Mouse (Mus musculus): ENCODE measurements at regions not wholly inside any gene's neighbourhood (a gene's known extent, or its start where the extent isn't known, plus 50 kb on each side); places are given as distances from the start of the nearest gene placed in this dataset.
A peak's percentile ranks its signal among the peaks of the same experiment; 100 is the strongest.

GRCm38 (mm10) chr16:87001135-87001534 is 352.9 kb upstream of the N6amt1 start:
- 42% methylated on average over 3 of the region's 3 CpGs for WGBS
- no peak for DNase-seq (ENCODE audit: low read depth, low spot score)

- WGBS = 80% methylated on average over 3 of the region's 3 CpGs
- DNase-seq (ENCODE audit: low read depth, low spot score) = no peak
Measured at GRCm38 (mm10) chr16:86971691-86972090, 382.3 kb upstream of the N6amt1 start.

DNA sequence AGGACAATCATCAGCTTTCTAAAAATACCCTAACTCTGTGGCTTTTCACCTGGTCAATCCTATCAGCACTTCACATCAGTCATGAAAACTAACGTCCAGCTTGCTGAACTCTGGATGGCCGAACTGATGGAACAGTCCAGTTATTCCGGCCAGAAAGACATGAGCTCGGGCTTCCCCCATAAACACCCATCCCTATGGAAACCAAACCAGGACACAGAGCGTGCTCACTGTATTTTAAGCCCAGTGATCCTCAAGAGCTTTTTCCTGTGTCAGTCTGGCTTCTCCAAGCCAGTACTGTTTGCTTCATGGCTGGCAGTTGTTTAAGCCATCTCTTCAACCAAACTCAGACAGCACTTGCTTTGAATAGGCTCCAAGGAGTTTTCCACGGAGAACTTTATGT is 404.3 kb upstream of the N6amt1 start:
- DNase-seq (ENCODE audit: low read depth, low spot score) = no peak
- 60% methylated on average over 6 of the region's 6 CpGs for WGBS

DNA sequence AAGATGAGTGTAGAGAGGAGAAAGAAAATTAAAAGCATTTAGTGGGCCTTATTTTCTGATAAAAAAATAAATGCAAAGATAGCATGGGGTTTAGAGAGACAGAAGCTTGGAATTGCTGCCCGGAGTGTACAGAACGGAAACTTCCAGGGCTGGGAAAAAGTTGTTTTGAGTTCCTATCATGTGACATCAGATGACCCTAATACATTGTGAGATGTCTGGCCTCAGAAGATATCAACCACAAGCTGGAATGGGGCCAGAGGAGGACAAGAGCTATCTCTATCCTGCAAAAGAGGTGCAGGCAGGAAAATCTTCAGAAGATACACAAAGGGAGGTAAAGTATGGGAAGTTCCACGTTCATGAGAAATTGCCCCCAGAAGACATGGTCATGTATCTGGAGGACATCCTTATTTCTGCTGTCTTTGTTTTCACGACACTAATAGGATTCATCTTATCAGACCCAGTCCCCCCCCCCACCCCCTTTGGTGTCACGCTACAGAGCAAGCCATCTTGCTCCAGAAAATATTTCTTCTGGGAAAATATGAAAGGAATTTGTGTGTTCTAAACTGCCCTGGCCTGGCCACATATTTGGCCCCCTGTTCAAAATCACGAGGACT is 408.3 kb upstream of the N6amt1 start:
- no peak for DNase-seq (ENCODE audit: low read depth, low spot score)
- 70% methylated on average over 6 of the region's 6 CpGs for WGBS

DNA sequence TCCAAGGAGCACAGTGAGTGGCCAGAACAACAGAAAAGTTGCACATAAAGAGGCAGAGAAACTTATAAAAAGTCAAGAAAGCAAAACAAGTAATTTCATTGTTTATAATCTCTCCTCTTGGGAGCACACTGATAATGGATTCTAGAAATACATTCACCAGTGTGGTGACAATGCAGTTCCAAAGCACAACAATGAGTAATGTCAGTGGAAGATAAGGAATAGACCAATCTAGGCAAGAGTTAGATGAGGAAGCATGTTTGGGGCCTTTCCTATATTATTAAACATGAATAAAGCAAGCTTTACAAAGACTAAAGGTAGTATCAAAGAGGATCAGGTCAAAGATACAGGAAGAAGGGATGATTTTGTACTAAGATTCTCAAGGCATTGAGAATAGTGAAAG is 408.9 kb upstream of the N6amt1 start:
- DNase-seq (ENCODE audit: low read depth, low spot score) = no peak

- 45% methylated on average over 2 of the region's 2 CpGs for WGBS
- DNase-seq (ENCODE audit: low read depth, low spot score) = no peak
Measured at GRCm38 (mm10) chr16:86934989-86935388, 419.0 kb upstream of the N6amt1 start.

GRCm38 (mm10) chr16:86932765-86933164 is 421.2 kb upstream of the N6amt1 start:
- 60% methylated on average over 3 of the region's 3 CpGs for WGBS
- DNase-seq (ENCODE audit: low read depth, low spot score) = no peak

DNA sequence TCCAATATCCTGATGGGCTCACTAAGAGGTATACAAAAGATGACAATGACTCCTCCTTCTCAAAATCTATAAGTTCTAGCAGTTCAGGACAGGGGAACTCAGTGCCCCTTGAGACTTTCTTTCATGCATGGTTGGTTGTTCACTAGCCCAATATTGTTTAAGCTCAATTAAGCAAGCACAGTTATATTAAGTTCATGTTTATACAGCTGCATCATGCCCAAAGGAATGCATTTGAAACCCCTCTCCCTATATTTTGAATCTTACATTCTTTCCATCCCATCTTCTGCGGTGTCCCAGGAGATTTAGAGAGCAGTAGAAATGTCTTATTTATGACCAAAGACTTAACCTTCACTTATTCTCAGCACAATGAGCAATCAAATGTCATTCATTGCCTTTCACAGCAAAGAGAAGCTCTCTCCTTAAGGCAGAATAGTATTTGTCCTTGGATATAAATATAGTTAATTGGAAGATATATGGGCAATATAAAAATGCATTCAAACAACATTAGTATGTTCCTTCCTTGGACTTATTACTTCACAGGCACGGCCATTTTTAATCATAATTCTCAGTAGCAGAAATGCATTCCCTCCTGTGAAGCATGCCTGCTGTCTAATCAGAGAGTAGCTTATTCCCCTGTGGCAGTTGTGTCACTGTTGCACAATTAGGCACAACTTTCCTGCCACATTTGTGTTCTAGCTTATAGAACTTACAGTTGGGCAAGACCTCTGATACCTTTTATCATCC is 455.8 kb upstream of the N6amt1 start:
- WGBS = 61% methylated on average over 2 of the region's 2 CpGs
- DNase-seq (ENCODE audit: low read depth, low spot score) = no peak

DNA sequence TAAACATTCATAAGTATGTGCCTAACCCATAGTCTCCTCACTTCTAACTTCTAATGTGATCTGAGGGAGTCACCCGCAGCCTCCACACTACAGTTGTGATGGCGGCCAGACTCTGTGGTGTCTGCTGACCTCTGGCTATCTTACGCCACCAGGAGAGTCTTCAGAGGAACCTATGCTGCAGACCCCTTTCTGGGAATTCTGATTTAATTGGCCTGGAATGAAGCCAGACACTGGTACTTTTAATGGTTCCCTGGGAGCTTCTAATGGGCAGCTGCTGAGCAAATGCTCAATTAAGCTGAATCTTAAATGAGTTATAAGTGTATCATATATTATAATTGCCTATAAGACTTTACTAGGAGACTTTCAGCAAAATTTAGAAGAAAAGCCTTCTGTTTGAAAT is 459.0 kb upstream of the N6amt1 start:
- 92% methylated on average over 3 of the region's 3 CpGs for WGBS
- no peak for DNase-seq (ENCODE audit: low read depth, low spot score)

DNA sequence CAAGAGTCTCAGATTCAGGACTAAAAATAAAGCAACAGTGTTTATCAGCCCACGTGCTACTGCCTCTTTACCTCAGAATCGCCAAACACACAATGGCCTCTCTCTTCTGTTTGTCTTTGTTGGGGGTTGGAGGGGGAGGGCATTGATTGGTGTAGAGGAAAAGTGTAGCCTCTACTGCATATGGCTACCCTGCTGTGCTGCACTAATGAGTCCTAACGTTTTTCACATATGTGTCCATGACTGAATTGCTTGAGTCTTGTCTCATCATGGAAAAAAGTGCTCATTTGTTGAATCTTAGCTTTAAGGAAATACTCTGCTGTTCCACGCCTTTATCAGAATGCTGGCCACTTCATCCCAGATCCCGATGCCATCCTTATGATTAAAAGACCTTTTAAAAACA is 459.7 kb upstream of the N6amt1 start:
- 61% methylated on average over 5 of the region's 5 CpGs for WGBS

DNA sequence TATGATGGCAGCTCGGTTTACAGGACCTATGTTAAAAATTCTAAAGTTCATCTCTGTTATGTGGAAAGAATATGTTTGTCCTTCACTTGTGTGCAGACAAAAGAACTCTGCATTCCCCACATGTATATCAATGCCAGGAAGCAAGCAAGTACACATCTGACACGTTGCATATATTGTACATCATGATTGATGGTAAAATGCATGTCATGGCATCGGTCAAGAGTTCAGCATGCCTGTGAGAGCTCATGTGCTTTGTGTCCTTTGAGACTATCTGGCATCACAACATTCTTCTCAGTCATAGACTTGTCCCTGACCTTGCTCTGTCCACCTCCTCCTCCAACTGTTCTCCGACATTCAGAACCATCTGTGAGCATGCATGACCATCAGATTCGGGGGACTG is 465.6 kb upstream of the N6amt1 start:
- DNase-seq (ENCODE audit: low read depth, low spot score) = no peak
- 68% methylated on average over 5 of the region's 5 CpGs for WGBS

More for the DNA sequence above, 459.7 kb upstream of the N6amt1 start:
- DNase-seq (ENCODE audit: low read depth, low spot score) = no peak

DNA sequence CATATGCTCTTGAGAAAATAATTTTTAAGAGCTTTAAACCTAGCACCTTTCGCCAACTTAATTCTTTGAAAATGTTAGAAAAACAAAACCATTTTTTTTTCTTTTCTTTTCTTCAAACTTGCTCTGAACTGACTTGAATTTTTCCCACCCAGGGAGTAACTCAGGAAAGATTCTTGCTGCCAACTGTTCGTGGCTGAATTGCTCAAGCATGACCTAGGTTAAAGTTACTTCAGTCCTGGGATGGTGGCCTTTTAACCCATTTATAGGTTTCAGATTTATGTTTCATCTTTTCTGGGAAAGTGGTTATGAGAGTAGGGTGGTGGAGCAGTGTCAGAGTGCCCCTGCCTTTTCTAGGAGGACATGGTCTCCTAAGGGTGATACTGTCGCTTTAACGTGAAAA is 466.4 kb upstream of the N6amt1 start:
- WGBS = 73% methylated on average over 4 of the region's 4 CpGs
- DNase-seq (ENCODE audit: low read depth, low spot score) = no peak

DNA sequence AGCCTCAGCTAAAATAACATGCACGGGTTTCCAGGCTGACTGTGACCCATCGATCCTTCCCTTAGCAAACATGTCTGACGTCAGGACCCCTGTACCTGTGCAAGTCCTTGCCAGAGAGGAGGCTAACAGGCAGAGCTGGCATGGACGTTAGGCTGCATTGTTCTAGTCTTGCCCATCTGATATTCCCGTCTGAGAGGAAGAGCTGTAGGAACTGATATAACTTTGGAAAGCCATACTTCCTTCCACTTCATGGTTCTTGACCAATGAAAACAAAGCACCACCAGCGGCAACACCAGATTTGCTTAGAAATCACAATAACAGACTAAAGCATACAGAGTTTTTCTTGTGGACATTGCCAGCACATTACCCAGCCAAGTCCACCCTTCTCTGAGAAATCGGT is 470.1 kb upstream of the N6amt1 start:
- WGBS = 70% methylated on average over 7 of the region's 7 CpGs

DNA sequence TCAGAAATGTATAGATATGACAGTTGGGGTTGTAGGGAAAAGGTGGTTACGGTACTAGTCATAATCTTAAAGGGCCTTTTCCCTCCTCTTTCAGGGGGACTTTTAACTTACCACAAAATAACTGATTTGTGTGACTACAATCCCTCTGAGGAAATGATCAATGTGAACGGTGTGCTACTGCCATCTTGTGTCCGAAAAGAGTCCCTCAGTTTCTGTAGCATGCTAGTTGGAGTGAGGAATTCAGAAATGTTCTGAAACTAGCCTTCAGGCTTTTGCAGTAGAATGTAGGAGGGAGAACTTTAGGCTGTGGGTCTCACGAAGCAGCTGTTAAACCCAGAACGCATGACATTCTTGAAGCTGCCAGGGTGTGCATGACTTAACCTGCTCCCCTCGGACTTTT is 471.5 kb upstream of the N6amt1 start:
- 24% methylated on average over 6 of the region's 6 CpGs for WGBS
- DNase-seq (ENCODE audit: low read depth, low spot score) = peak; percentile 8

More for the DNA sequence above, 470.1 kb upstream of the N6amt1 start:
- DNase-seq (ENCODE audit: low read depth, low spot score) = no peak

DNA sequence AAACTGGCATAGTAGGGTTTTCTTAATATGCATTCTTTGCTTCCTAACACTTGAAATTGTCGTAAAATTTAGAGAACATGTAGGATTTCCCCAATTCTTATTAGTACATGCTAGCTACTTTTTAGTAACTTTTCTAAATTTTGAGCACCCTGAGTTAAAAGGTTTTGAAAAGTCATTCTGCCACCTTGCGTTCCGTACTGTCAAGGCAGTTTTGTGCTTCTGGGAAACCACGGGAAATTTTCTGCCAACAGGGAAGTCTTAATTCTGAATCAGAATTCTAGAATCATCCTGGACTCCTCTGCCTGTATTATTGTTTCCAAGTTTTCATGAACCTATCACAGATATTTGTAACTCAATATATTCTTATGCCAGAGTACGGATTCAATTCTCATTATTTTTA is 472.4 kb upstream of the N6amt1 start:
- no peak for DNase-seq (ENCODE audit: low read depth, low spot score)
- 74% methylated on average over 5 of the region's 5 CpGs for WGBS

- 82% methylated on average over 2 of the region's 2 CpGs for WGBS
- no peak for DNase-seq (ENCODE audit: low read depth, low spot score)
Measured at GRCm38 (mm10) chr16:86860828-86861227, 493.2 kb upstream of the N6amt1 start.

GRCm38 (mm10) chr16:86855891-86856290 is 498.1 kb upstream of the N6amt1 start:
- no peak for DNase-seq (ENCODE audit: low read depth, low spot score)
- WGBS = 39% methylated on average over 2 of the region's 2 CpGs

- no peak for DNase-seq (ENCODE audit: low read depth, low spot score)
- WGBS = 37% methylated on average over 4 of the region's 4 CpGs
Measured at GRCm38 (mm10) chr16:86855312-86855711, 498.7 kb upstream of the N6amt1 start.

DNA sequence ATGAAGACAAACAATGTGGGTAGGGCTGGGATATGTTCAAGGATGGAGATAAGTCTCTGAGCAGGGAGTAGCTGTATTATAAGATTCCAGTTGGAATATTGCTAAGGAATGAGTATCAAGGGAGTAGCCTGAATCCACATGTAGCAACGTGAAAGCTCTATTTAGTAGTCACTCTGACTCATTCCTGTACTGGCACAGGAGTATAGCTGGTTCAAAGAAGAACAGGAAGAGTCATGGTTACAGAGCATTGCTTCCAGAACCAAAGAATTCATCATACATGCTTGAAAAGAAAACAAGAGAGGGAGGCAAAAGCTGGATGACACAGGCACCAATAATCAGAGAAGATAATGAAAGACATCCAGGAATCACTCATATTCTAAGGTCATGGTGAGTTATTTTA is 500.6 kb upstream of the N6amt1 start:
- WGBS = 31% methylated on average over 1 of the region's 1 CpGs
- DNase-seq (ENCODE audit: low read depth, low spot score) = no peak

GRCm38 (mm10) chr16:86838457-86839337 is 515.3 kb upstream of the N6amt1 start:
- WGBS = 54% methylated on average over 6 of the region's 6 CpGs
- no peak for DNase-seq (ENCODE audit: low read depth, low spot score)

DNA sequence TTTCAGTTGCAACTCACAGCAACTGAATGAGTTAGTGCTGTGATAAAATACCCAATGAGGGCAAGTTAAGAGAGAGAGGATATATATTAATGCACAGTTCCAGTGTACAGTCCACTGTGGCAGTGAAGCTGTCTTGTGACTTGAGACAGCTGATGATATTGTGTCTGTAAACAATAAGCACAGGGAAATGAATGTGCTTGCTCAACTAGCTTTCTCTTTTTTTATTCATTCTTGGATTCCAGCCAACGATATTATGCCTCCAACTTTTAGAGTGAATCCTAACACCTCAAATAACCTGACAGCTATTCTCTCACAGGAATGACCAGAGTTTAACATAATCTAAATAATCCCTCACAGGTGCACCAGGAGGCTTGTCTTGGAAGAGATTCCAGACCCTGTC is 526.3 kb upstream of the N6amt1 start:
- 26% methylated on average over 1 of the region's 1 CpGs for WGBS
- no peak for DNase-seq (ENCODE audit: low read depth, low spot score)

Data from large intestine, adult 2 months (tissue).